Mouse (Mus musculus) brain, embryonic 14.5 days (tissue): ENCODE measurements at regions not wholly inside any gene's neighbourhood (a gene's known extent, or its start where the extent isn't known, plus 50 kb on each side); places are given as distances from the start of the nearest gene placed in this dataset.

Source experiments
- CTCF ChIP-seq: fragments of 200-500 bp; IDR thresholded peaks from 2 replicates; pipeline ENCODE4 v1.5.1; 2012; ENCODE audit warnings: inconsistent platforms, mild to moderate bottlenecking, moderate library complexity, borderline replicate concordance; ENCODE audit not compliant: insufficient read depth, insufficient read length; ENCODE audit errors: extremely low read depth
- POLR2A ChIP-seq: fragments of 200-500 bp; IDR thresholded peaks from 2 replicates; pipeline ENCODE4 v1.6.1; 2012; ENCODE audit warnings: mild to moderate bottlenecking, inconsistent platforms, borderline replicate concordance; ENCODE audit not compliant: poor library complexity, insufficient read depth, insufficient read length, severe bottlenecking; ENCODE audit errors: extremely low read depth

DNA sequence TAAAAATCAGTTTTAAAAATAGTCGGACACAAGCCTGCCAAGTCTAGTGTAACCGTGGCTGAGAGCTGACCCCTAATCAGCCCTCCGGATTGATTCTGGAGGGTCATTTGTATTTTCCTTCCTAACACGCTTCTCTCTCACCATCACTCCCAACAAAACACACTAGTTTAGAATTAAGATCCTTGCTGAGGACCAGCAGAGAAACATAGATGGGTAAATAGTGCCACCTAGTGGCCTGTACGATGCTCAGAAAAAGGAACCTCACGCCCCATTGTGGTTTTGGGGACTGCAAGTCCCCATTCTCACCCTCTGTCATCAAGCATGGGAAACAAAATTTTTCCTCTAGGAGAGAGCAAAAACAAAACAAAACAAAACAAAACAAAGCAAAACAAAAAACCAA lies 271.6 kb upstream of the Atp11b start:
- TF ChIP-seq POLR2A (no peak), CTCF (peak; percentile 74; the same call in 1 of the 2 replicates)
